Mouse (Mus musculus) gastrocnemius, adult 2 months (tissue): ENCODE data around the gene Tcte3. TPM values are rescaled to one million over a fixed set of nuclear protein-coding genes. Genes with fewer than 3 reads are reported as not detected.
"Not testable (repeated sequence)": the region's sequence is repeated elsewhere in the genome, so short reads cannot be mapped to it uniquely, and the experiment has no call there.

Experiments
- DNase-seq: peaks from one replicate; pipeline ENCODE4 v3.0.0; 2022
- H3K27ac ChIP-seq: fragments of 200-600 bp; 2 replicates; pipeline ENCODE4 v1.8.1; 2022; ENCODE audit warnings: mild to moderate bottlenecking
- H3K4me3 ChIP-seq: fragments of 200-600 bp; 2 replicates; pipeline ENCODE4 v1.8.1; 2022; ENCODE audit warnings: mild to moderate bottlenecking, moderate library complexity
- CTCF ChIP-seq: fragments of 200-600 bp; IDR thresholded peaks from 2 replicates; pipeline ENCODE4 v1.8.1; 2022; ENCODE audit warnings: antibody characterized with exemption, mild to moderate bottlenecking, moderate library complexity
- intact Hi-C: fragments of 180-260 bp; cut with DNase I; formaldehyde crosslinking; loops from one replicate; pipeline ENCODE4 v1.15.1; 2025
- total RNA-seq, 2 experiments: library from RNA; stranded (reverse); gene quantifications; 2 replicates each; pipeline ENCODE4 v1.2.3; 2021

The Tcte3 gene
- total RNA-seq, 2 experiments from 2014 or later = not detected

- Histone ChIP-seq H3K4me3 (peak overlapping the region; percentile 44), H3K27ac (no peak overlapping the region)
- DNase-seq = peak; percentile 60
- TF ChIP-seq CTCF = peak; percentile 87
- intact Hi-C loops = loop anchor here (1.0 to 5.0 kb wide), 4 partner anchors 117 to 402 kb away; partner anchors contain the start of gene Fam120b
Measured at GRCm38 (mm10) chr17:15065391-15066024, 24.2 kb upstream of the Tcte3 start.

- no peak for DNase-seq
- H3K4me3 ChIP-seq = no peak overlapping the region
- intact Hi-C loops = no loop called here
- TF ChIP-seq CTCF = no peak
- H3K27ac ChIP-seq = no peak overlapping the region
Measured at GRCm38 (mm10) chr17:15060356-15060755, 19.1 kb upstream of the Tcte3 start.

- no peak overlapping the region for H3K4me3 ChIP-seq
Measured at GRCm38 (mm10) chr17:15059646-15060045, 18.4 kb upstream of the Tcte3 start.

GRCm38 (mm10) chr17:15058161-15058591 lies 16.9 kb upstream of the Tcte3 start:
- no peak overlapping the region for H3K27ac ChIP-seq
- no peak for TF ChIP-seq CTCF
- no peak overlapping the region for H3K4me3 ChIP-seq
- intact Hi-C loops = no loop called here
- no peak for DNase-seq

More at GRCm38 (mm10) chr17:15059646-15060045, 18.4 kb upstream of the Tcte3 start:
- DNase-seq = no peak
- no peak overlapping the region for H3K27ac ChIP-seq
- intact Hi-C loops = no loop called here
- TF ChIP-seq CTCF = no peak

GRCm38 (mm10) chr17:15055925-15056324 lies 14.6 kb upstream of the Tcte3 start:
- no peak for DNase-seq
- intact Hi-C loops = no loop called here
- Histone ChIP-seq H3K4me3 (no peak overlapping the region), H3K27ac (no peak overlapping the region)
- TF ChIP-seq CTCF = no peak

- intact Hi-C loops, H3K4me3 ChIP-seq, DNase-seq, H3K27ac ChIP-seq: not testable (repeated sequence)
Measured at GRCm38 (mm10) chr17:15053829-15054200, 12.5 kb upstream of the Tcte3 start.

- H3K4me3 ChIP-seq, DNase-seq, H3K27ac ChIP-seq, intact Hi-C loops: not testable (repeated sequence)
Measured at GRCm38 (mm10) chr17:15053183-15053828, 12.0 kb upstream of the Tcte3 start.

GRCm38 (mm10) chr17:15052766-15053165 lies 11.5 kb upstream of the Tcte3 start:
- intact Hi-C loops, DNase-seq, H3K27ac ChIP-seq, H3K4me3 ChIP-seq: not testable (repeated sequence)

- intact Hi-C loops, DNase-seq, H3K4me3 ChIP-seq, H3K27ac ChIP-seq: not testable (repeated sequence)
Measured at GRCm38 (mm10) chr17:15050338-15050737, 9.1 kb upstream of the Tcte3 start.

GRCm38 (mm10) chr17:15040455-15040854 lies 833 bp downstream of the Tcte3 start:
- intact Hi-C loops, H3K4me3 ChIP-seq, H3K27ac ChIP-seq, DNase-seq: not testable (repeated sequence)

GRCm38 (mm10) chr17:15031414-15031813 lies 9.9 kb downstream of the Tcte3 start:
- H3K27ac ChIP-seq, H3K4me3 ChIP-seq, intact Hi-C loops, DNase-seq: not testable (repeated sequence)

- H3K4me3 ChIP-seq, DNase-seq, H3K27ac ChIP-seq, intact Hi-C loops: not testable (repeated sequence)
Measured at GRCm38 (mm10) chr17:15025513-15025912, 15.8 kb downstream of the Tcte3 start.

GRCm38 (mm10) chr17:15024502-15025193 lies 16.6 kb downstream of the Tcte3 start:
- H3K27ac ChIP-seq, H3K4me3 ChIP-seq, intact Hi-C loops, DNase-seq: not testable (repeated sequence)

GRCm38 (mm10) chr17:15023878-15024492 lies 17.3 kb downstream of the Tcte3 start:
- H3K27ac ChIP-seq, intact Hi-C loops, DNase-seq, H3K4me3 ChIP-seq: not testable (repeated sequence)

GRCm38 (mm10) chr17:15021503-15022220 lies 19.6 kb downstream of the Tcte3 start:
- peak; percentile 39 for DNase-seq
- peak overlapping the region; percentile 48; the same call in 1 of the 2 replicates for H3K27ac ChIP-seq
- intact Hi-C loops = not testable (repeated sequence)
- peak overlapping the region; percentile 34; the same call in 1 of the 2 replicates for H3K4me3 ChIP-seq

- H3K4me3 ChIP-seq, H3K27ac ChIP-seq, intact Hi-C loops, DNase-seq: not testable (repeated sequence)
Measured at GRCm38 (mm10) chr17:15009706-15010413, 31.4 kb downstream of the Tcte3 start, which contains the start of gene Gm3435. TSS of gene Gm3435 (plus strand) at chr17:15010176.
